Mouse (Mus musculus) midbrain, embryonic 14.5 days (tissue): ENCODE data around the gene Sart3. TPM values are rescaled to one million over a fixed set of nuclear protein-coding genes. Genes with fewer than 3 reads are reported as not detected.

Experiments used
- ATAC-seq: fragments of 200-750 bp; cut with Nextera tagmentation; 2 replicates; pipeline ENCODE4 v1.8.0; 2017; ENCODE audit warnings: moderate number of reproducible peaks, moderate library complexity; ENCODE audit not compliant: low FRiP score, low TSS enrichment
- DNase-seq: peaks from one replicate; pipeline ENCODE4 v3.0.0-alpha.2; 2015
- H3K27ac ChIP-seq: fragments of 300-500 bp; sonication (generic); replicated peaks from 2 replicates; pipeline ENCODE4 v1.5.1; 2014; ENCODE audit warnings: mild to moderate bottlenecking, low read depth, low read length, moderate library complexity
- H3K27me3 ChIP-seq: fragments of 300-500 bp; sonication (generic); 2 replicates; pipeline ENCODE4 v1.6.1; 2014; ENCODE audit warnings: low read length, control low read depth, mixed read lengths; ENCODE audit not compliant: control insufficient read depth, insufficient read depth
- H3K36me3 ChIP-seq: fragments of 300-500 bp; sonication (generic); 2 replicates; pipeline ENCODE4 v1.6.1; 2014; ENCODE audit warnings: low read length, control low read depth; ENCODE audit not compliant: control insufficient read depth, insufficient read depth
- H3K4me1 ChIP-seq: fragments of 300-500 bp; sonication (generic); 2 replicates; pipeline ENCODE4 v1.6.1; 2014; ENCODE audit warnings: mild to moderate bottlenecking, antibody characterized with exemption, low read length, control low read depth; ENCODE audit not compliant: control insufficient read depth, insufficient read depth
- H3K4me2 ChIP-seq: fragments of 300-500 bp; sonication (generic); 2 replicates; pipeline ENCODE4 v1.6.1; 2014; ENCODE audit warnings: mild to moderate bottlenecking, low read length, moderate library complexity
- H3K4me3 ChIP-seq: fragments of 300-500 bp; sonication (generic); replicated peaks from 2 replicates; pipeline ENCODE4 v1.5.1; 2014; ENCODE audit warnings: low read depth, low read length
- H3K9ac ChIP-seq: fragments of 300-500 bp; sonication (generic); replicated peaks from 2 replicates; pipeline ENCODE4 v1.6.1; 2014; ENCODE audit warnings: mild to moderate bottlenecking, low read length, moderate library complexity
- H3K9me3 ChIP-seq: fragments of 300-500 bp; sonication (generic); 2 replicates; pipeline ENCODE4 v1.6.1; 2016; ENCODE audit warnings: low read length, control low read depth, mixed read lengths; ENCODE audit not compliant: control insufficient read depth
- WGBS: fragments of 180-500 bp; shearing (Covaris S2); extraction: QIAGEN DNeasy Blood & Tissue Kit; methylation state at CpG from one replicate; pipeline ENCODE4 v1.1.7; 2014; 5-methylcytosine and 5-hydroxymethylcytosine counted together
- polyA plus RNA-seq: library from polyadenylated mRNA; unstranded; fragments of >200 nt; fragmentation: Nextera tagmentation; extraction: Ambion mirVana; gene quantifications from 2 replicates; pipeline ENCODE4 v1.2.1, GENCODE M21; 2014

The Sart3 gene
- polyA plus RNA-seq, 1 experiment from 2014 or later = 40.1 TPM

DNA sequence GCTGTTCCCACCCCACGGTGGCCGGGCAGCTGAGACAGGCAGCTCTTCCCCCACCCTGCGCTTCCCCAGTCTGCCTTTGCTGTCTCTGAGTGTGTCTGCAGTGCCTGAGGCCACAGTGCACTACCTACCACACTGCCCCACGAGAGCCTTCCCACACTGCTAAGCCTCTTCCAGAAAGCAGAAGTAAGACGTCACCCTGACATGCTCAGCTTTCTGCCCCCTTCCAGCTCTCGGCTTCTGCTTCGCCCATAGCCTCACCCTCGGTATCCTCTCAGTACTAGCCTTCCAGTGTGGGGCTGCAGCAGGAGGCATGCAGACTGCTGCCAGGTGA lies 4.6 kb upstream of the Sart3 start:
- no peaks in the 10 kb centered on the region for H3K9me3 ChIP-seq
- ATAC-seq (no peak), DNase-seq (no peak)
- WGBS = 83% methylated on average over 8 of the region's 8 CpGs
- H3K36me3 ChIP-seq = peaks cover 41% of the 10 kb centered on the region
- no peaks in the 10 kb centered on the region for H3K4me1 ChIP-seq
- H3K9ac ChIP-seq = no peak overlapping the region
- no peak overlapping the region for H3K4me3 ChIP-seq
- H3K4me2 ChIP-seq = no peak overlapping the region
- H3K27me3 ChIP-seq = no peaks in the 10 kb centered on the region
- no peak overlapping the region for H3K27ac ChIP-seq

DNA sequence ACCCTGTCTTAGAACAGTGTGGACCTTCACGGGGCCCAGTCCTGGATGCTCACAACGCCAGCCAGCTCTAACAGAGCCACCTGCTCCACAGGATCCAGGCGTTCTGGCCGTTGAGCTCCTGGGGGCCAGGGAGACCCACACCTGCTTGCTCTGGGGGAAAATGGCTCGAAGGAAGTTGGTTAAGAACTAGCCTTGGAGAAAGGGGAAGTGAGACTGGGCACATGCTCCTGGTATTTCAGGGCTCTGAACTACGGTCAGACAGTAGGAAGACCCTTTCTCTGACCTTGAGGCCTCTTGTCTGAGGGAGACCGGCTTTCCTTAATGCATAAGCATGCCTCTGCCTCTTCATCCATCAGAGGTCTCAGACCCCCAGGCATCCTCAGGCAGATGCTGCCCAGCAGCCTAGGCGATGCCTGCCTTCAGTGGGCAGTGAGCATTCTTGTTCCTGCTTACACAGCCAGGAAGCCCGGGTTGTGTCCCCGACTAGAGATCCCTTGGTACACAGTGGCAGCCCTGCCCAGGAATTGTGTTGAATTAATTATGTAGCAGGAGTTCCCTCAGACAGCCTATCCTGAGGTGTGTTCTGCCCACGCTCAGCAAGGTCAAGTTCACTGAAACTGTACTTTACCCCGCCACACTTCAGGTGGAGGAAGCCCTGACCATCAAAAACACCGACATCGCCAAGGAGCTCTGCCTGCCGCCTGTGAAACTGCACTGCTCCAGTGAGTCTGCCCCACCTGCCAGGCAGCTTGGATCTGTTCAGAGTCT lies 4.0 kb upstream of the Sart3 start:
- 94% methylated on average over 15 of the region's 15 CpGs for WGBS
- H3K27ac ChIP-seq = no peak overlapping the region
- H3K4me3 ChIP-seq = no peak overlapping the region
- H3K9me3 ChIP-seq = no peaks in the 10 kb centered on the region
- H3K9ac ChIP-seq = no peak overlapping the region
- no peaks in the 10 kb centered on the region for H3K27me3 ChIP-seq
- no peak overlapping the region for H3K4me2 ChIP-seq
- no peak for DNase-seq
- H3K4me1 ChIP-seq = no peaks in the 10 kb centered on the region
- ATAC-seq = no peak
- peaks cover 41% of the 10 kb centered on the region for H3K36me3 ChIP-seq

DNA sequence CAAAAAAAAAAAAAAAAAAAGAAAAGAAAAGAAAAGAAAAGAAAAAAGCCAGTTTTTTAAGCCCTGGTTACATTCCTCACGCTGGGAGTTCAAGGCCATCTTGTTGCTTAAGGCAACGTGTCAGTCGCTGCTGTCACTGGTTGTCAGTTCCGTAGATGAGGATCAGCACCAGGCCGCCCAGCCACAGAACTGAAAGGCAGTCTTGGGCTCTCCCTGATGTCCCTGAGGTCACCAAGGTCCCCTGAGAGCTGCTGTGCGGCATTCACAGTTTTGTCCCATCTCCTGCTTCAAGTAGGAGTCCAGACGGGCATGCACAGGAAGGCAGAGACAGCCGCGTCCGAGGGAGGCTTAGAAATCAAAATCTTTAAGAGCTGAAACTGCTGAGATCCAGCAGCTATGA lies 3.3 kb upstream of the Sart3 start:
- Histone ChIP-seq H3K9me3 (no peaks in the 10 kb centered on the region), H3K4me3 (no peak overlapping the region), H3K36me3 (peaks cover 41% of the 10 kb centered on the region), H3K4me1 (peaks cover 2% of the 10 kb centered on the region; the same call in 1 of the 2 replicates), H3K27me3 (no peaks in the 10 kb centered on the region), H3K9ac (no peak overlapping the region), H3K4me2 (no peak overlapping the region), H3K27ac (no peak overlapping the region)
- DNase-seq = no peak
- 91% methylated on average over 10 of the region's 10 CpGs for WGBS
- no peak for ATAC-seq

DNA sequence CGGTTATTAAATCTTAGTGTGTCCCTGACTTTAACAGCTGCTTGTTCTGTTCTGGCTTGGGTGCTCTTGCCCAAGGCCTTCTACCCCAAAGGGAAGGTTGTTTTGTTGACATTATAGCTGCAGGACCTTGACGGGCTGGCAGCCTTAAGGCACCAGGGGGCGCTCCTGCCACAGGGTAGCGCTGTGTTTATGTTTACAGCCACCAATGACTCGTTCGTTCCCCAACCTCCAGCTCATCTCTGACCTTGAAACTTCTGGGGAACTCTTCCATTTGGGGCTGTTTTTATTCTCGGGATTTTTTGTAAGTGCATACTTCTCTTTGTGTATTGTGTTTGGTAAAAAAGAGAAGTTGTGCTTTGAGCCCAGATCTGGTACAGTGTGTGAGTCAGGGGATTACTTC lies 1.4 kb upstream of the Sart3 start:
- H3K9me3 ChIP-seq = no peaks in the 10 kb centered on the region
- no peak overlapping the region for H3K27ac ChIP-seq
- no peak for ATAC-seq
- H3K4me2 ChIP-seq = peak overlapping the region; percentile 89
- H3K4me1 ChIP-seq = peaks cover 12% of the 10 kb centered on the region
- WGBS = 2% methylated on average over 7 of the region's 7 CpGs
- DNase-seq = peak; percentile 90
- peaks cover 36% of the 10 kb centered on the region for H3K36me3 ChIP-seq
- H3K4me3 ChIP-seq = peak overlapping the region; percentile 99
- H3K9ac ChIP-seq = peak overlapping the region; percentile 86; the same call in 1 of the 2 replicates
- no peaks in the 10 kb centered on the region for H3K27me3 ChIP-seq

DNA sequence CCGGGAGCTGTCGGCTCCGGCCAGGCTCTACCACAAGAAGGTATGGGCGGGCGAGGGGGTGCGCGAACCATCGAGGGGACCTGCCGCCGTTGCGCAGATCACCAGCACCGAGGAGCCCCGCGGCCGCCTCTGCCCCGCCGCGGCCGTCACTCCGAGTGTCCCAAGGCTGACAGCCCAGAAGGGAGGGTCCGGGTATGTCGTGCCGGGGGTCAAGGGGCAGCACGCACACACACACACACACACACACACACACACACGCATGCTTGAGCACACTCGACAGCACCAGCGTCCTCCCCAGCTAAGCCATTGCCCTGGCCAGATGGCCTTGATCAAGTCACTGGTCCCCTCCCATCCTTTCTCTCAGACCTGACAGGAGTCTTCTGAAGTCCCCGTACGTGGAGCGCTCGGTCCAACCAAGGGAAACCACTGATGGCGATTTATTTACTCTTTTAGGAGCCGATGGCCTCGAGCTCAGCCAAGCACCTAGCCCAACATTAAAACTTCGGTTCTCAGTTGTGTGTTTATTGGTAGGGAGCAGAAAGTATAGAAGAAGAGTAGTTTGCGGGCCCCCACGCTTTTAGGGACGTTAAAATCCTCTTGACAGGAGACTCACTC lies 702 bp upstream of the Sart3 start:
- peak; percentile 15 for DNase-seq
- ATAC-seq = peak; percentile 43
- peak overlapping the region; percentile 98; the same call in 1 of the 2 replicates for H3K27ac ChIP-seq

DNA sequence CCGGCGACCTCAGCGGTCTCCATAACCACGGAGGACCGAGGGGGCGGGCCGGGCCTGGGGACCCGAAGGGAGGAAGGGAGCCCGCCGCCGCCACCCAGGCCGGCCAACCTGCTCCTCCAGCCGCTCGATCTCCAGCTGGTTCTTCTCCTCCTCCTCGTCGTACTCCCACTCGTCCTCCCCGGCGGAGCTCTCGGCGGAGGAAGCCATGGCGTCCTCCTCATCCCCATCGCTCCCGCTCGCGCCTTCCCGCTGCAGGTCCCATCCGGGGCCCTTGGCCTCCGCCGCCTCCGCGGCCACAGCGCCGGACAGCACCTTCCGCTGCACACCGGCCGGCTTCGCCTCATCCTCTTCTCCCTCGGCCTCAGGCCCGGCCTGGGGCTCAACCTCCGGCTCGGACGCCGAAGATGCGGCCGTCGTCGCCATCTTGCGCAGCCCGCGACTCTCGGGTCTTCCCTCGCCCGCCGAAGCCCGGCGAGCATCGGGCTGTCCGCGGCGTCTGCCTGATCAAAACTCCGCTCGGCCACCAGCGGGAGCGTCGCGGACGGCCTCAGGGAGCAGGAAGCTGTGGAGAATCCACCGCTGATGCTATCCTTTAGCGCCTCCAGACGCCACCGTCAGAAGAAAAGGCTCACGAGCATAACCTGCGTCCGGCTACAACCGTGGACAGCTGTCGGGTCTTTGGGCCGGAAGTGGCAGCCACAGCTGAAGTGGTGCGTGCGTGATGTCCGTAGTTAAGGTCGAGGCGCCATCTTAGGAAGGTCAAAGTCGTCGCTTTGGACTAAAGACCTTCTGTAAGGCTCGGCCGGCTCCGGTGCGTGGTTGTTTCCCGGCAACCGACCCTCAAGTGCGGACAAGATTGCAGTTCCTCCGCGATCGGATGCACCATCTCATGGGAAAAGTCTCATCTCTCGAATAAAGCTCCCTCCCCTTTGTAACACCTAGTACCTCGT lies 822 bp downstream of the Sart3 start:
- Histone ChIP-seq H3K9ac (peak overlapping the region; percentile 86), H3K4me3 (peak overlapping the region; percentile 99), H3K27ac (peak overlapping the region; percentile 98), H3K36me3 (peaks cover 35% of the 10 kb centered on the region), H3K27me3 (no peaks in the 10 kb centered on the region), H3K4me2 (peak overlapping the region; percentile 89), H3K4me1 (peaks cover 12% of the 10 kb centered on the region), H3K9me3 (no peaks in the 10 kb centered on the region)
- peak; percentile 82 for ATAC-seq
- WGBS = under 1% methylated on average over 91 of the region's 97 CpGs
- DNase-seq = peak; percentile 93

More for the DNA sequence above, 702 bp upstream of the Sart3 start:
- Histone ChIP-seq H3K4me2 (peak overlapping the region; percentile 89), H3K4me3 (peak overlapping the region; percentile 99), H3K9me3 (no peaks in the 10 kb centered on the region), H3K9ac (peak overlapping the region; percentile 86), H3K27me3 (no peaks in the 10 kb centered on the region), H3K36me3 (peaks cover 32% of the 10 kb centered on the region), H3K4me1 (peaks cover 12% of the 10 kb centered on the region)
- 1% methylated on average over 38 of the region's 38 CpGs for WGBS

DNA sequence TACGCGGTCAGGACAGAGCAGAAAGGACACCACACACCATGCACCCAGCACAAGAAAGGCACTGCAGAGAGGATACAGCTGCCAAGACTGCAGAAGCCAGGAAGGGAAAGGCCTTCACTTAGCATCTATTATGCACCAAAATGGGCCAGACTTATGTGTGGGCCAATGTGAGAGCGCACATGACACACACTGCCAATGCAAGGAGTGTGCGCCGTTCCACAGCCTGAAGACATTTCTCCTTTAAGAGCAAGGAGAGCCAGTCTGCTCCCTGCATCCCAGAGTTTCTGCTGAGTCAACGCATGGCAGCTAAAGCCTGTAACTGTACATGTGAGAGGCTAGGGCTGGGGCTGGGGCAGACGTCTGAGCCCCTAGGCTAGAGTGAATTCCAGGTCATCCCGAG lies 3.5 kb downstream of the Sart3 start:
- no peaks in the 10 kb centered on the region for H3K27me3 ChIP-seq
- peaks cover 27% of the 10 kb centered on the region for H3K36me3 ChIP-seq
- ATAC-seq (no peak), DNase-seq (no peak)
- H3K27ac ChIP-seq = no peak overlapping the region
- H3K4me3 ChIP-seq = no peak overlapping the region
- peaks cover 12% of the 10 kb centered on the region for H3K4me1 ChIP-seq
- no peak overlapping the region for H3K9ac ChIP-seq
- H3K4me2 ChIP-seq = no peak overlapping the region
- H3K9me3 ChIP-seq = no peaks in the 10 kb centered on the region
- WGBS = 94% methylated on average over 8 of the region's 8 CpGs

DNA sequence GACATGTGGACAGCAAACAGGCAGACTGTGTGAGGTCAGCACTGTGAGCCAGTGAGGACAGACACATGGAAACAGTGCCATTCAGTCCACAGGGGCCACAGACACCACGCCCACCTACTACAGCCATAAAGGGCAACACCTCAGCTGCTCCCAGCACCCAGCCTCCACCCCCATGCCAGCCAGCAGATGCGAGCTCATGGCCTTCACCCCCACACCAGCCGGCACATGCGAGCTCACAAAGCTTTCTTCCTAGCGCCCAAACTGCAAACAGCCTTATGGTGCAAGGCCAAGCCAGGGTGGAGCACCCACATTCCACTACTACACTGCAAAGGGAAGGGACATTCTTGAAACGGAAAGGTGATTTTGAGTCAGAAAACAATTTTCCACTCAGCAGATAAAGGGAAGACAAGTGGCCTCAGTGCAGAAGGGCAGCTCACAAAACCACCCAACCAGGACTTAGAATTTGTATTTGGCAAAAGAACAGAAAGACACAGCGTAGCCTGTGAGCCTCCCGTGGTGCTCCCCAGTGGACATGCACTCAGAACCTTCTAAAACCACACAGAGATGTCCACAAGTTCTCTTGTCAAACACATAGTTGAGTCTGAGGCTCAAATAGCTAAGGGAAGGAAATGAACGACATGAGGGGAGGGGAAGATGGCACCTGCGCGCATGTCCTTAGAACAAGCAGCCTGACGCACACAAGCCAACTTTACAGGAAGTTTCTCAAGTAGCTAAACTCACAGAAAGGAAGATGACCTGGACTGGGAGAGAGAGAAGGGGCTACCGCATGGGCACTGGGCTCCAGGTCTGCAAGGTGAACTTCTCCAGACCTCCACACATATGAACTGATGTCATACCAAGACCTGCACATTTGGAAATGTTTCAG lies 6.4 kb downstream of the Sart3 start:
- Histone ChIP-seq H3K36me3 (peaks cover 52% of the 10 kb centered on the region), H3K9ac (no peak overlapping the region), H3K4me1 (peaks cover 12% of the 10 kb centered on the region), H3K4me3 (no peak overlapping the region), H3K27ac (no peak overlapping the region), H3K9me3 (no peaks in the 10 kb centered on the region), H3K4me2 (no peak overlapping the region), H3K27me3 (no peaks in the 10 kb centered on the region)
- WGBS = 91% methylated on average over 13 of the region's 13 CpGs
- no peak for DNase-seq
- no peak for ATAC-seq
